Mouse (Mus musculus) megakaryocyte, adult 5-6 weeks (primary cell): ENCODE measurements around the gene Mgat5. TPM values are rescaled to one million over a fixed set of nuclear protein-coding genes. Genes with fewer than 3 reads are reported as not detected.

Source experiments
- ATAC-seq: 2 replicates; pipeline ENCODE4 v1.8.0; 2016; ENCODE audit warnings: mild to moderate bottlenecking, inconsistent platforms; ENCODE audit not compliant: poor library complexity, severe bottlenecking
- total RNA-seq, 2 experiments: library from RNA; stranded (forward) in 1 of 2; stranded (reverse) in 1 of 2; fragments of 153-499, 151-499 nt in 1 of 2; fragments of 221-1000, 200-1000 nt in 1 of 2; gene quantifications; 2 replicates each; pipeline versions ENCODE4 v1.2.3 to v1.2.4; 2015 to 2017

The Mgat5 gene
- total RNA-seq, 2 experiments from 2014 or later: 14.4 to 15.9 TPM

DNA sequence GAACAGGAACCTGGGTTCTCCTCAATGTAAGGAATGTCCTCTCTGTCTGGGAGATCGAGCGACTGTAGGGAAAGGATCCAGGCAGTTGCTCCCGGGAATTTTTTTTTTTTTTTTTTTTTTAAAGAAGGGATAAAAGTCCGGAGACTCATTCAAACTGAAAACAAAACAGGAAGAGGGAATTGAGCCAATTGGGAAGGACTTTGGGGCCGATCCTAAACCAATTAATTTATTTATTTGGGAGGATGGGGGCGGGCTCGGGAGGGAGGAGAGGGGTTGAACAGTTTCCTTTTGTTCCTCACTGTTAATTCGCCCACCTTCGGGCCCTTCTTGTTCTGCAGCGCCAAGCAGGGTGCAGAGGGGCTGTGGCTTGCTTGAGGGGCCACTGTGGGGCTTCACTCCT is 278.1 kb downstream of the Mgat5 start:
- no peak for ATAC-seq

DNA sequence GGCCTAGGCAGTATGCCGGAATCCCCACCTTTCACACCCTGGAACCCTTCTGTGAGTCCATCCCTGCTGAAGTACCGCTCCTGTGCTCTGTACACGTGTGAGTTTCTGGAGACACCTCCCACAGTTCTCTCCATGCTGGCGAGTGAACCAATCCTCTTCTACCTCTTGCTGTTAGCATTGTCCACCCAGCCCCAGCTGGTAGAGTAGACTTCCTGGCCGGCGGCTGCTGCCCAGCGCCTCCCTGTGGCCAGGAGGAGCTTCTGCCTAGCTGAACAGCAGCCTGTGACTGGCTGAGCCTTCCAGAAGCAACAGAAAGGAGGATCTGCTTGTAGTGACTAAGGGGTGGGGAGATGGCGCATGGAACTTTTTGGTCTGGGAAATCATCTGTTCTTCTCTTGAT is 279.4 kb downstream of the Mgat5 start:
- ATAC-seq: no peak

DNA sequence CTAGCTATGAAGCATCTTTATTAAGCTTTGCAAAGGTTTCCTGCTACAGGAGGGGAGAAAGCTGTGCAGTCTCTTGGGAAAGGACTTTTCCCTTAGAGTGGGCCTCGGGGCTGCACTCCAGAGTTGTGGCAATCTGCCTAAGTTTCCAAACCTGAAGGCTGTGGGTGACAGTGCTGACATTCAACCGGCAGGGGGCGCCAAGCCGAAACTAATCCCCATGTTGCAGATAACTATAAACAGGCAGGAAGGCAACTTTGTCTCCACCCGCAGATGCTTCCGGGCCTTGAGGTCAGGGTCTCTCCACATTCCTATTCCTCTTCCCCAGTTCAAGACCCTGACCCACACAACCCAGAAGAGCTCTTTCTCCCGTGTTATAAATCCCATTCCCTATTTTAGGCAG is 280.0 kb downstream of the Mgat5 start:
- ATAC-seq: peak; percentile 51

DNA sequence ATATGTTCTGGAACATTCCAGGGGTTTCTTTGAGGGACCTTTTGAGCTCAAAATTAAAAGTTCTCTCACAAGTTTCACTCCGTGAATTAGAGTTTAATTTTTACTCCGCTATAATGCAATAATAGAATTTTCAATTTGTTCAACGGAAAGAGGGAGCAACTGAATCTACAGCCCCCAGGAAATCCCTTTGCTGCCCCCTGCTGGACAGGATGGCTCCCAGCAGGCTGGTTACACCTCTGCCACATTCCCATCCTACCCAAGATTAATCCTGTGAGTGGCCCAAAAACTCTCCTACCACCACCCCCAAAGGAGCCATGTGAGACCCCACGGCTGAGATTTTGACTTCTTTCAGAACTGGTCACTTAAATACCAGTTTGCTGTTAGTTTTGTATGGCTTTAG is 282.3 kb downstream of the Mgat5 start:
- ATAC-seq: peak; percentile 40; the same call in 1 of the 2 replicates

DNA sequence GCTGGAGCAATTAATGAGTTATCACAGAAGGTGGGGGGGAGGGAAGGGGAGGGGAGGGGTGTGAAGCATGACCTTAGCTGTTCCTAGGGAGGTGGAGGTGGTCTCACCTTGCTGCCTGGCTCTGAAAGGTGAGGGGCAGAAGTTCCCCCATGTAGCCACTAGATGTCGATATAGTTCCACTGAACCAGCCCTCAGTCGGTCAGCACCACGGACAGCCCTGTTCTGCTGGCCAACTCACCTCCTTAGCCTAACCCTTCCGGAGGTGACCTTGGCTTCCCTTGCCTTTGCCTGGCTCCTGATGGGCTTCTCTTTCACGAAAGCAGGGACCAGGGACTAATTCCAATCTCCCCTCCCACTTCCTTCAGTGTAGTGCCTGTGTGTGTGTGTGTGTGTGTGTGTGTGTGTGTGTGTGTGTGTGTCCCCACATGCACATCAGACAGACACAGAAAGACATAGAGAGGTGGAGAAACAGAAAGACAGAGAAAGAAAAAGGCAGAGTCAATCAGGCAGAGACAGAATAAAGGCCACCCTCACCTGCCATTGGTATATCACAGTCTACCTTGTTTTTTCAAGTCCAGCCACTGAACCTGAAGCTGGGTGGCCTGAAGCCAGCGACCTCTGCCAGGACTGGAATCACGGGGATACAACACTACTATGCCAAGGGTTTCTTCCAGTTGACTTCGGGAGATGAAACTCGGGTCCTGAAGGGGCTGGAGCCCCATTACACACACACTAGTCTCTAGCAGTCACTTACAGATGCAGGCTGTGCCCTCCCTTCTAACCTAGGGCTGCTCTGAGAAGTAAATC is 292.1 kb downstream of the Mgat5 start:
- ATAC-seq: peak; percentile 89

DNA sequence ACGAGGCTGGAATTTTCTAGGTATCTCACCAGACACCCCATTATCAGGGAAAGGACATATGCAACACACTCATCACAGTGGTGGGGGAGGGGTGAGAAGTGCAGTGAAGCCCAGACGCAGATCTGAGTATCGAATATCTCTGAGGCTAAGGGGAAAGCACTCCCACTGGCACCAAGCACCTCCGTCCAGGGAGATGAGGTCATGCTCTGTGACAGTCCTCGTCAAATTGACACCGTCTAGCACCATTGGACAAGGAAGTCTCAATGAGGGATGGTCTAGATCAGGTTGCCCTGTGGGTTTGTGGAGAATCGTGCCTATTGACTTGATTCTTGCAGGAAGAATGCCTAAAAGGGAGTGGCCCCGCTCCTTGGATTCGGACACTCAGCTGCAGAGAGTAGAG is 293.9 kb downstream of the Mgat5 start:
- no peak for ATAC-seq

DNA sequence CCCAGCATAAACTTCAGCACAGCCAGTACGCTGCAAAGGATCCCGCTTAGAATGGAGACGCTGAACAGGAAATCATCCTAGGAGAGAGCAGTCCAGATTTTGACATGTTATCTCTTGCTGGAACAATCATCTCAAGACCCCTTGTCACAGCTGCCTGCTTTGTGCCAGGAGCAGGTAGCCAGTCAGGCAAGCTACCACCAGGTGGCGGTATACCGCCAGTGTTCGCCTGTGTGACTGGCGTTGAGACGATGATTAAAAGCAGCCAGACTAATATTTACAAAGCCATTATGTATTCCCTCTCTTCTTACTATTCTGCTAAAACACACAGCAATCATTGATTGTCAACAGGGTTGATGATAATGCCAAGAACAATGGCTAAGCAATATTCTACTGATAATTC is 295.4 kb downstream of the Mgat5 start:
- ATAC-seq: peak; percentile 70

DNA sequence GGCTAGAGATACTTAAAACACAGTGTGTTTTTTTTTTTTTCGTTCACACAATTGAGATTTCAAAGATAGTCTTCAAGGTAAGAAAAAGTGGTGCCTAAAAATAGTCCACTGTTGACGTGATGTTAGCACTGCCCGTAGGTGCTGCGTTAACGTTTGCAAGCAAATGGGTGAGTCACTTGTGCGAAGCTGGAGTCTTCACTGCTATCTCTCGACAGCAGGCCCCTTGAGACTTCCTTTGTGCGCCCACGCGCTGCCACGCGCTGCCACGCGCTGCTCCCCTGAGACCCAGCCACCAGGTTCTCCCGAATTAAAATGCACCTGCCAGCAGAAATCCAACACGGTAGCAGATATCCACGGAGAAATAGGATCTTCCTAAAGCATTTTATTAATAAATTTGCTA is 295.9 kb downstream of the Mgat5 start:
- ATAC-seq: no peak

DNA sequence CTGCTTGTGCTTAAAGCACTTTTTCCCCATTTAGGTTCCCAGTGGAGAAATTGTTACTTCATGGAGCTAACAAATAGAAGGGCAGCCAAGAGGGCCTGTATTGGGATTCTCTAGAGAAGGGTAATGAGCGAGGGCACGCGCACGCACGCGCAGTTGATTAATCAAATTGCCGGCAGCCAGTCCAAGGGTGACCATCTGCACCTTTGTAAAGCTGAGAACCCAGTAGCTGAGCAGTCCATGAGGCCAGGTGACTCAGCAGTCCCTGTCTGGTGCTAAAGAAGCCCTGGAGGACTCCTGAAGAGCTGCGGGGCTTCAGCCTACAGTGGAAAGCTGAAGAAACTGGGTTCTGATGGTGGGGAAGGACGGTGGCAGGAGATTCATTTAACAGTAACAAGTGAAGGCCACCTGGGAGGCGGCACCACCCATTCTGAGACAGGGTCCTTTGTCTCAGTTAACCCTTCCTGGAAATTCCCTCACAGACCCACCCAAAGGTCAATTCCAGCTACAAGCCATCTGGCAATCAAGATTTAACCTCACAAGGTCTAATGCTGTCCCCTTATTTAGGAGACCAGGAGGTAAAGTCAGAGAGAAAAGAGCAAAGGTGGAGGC is 302.3 kb downstream of the Mgat5 start:
- ATAC-seq: no peak

DNA sequence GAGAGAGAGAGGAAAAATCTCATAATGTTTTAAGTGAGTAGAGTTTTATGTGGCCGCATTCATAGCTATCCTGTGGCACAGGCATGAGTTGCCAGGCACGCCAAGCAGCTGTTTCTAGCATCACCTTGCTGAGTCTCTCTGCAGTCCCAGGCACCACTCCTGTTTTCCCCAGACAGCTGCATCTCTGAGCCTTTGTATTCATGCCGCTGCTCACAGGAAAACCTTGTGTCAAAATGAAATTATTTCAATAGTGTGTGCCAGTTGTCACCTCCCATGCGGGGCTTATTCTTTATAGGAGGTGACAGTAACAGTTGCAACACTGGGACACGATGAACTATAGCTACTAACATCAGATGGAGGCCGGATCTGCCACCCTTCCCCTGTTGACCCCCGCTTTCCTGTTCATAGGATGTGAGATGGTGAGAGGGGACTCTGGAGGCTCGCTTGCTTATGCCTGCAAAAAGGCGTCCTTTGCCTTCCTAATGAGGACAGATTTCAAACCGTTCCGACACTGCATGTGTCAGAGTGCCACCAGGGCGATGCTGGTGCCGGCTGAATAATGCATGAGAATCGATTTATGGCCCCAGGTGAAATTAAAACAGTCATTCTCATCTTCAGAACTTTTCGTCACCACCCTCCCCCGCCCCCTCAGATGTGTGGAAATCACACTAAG is 303.4 kb downstream of the Mgat5 start:
- ATAC-seq: no peak

DNA sequence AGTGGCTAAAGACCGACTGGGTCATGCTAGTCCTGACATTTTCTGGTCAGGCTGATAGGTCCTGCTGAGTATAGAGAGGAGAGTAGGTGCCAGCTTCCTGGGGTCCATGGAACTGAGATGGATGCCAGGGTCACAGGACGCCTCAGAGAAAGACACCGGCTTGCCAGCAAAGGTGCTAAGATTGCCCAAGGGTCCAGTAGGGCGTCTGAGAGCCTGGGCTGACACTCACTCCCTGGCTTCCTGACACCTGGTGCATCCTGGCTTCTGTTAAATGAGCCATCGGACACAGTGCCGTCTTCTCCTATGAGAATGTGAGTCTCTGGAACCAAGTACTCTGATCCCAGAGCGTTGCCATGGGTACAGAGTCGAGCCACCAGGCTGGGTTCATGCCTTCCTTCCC is 304.1 kb downstream of the Mgat5 start:
- ATAC-seq: no peak

DNA sequence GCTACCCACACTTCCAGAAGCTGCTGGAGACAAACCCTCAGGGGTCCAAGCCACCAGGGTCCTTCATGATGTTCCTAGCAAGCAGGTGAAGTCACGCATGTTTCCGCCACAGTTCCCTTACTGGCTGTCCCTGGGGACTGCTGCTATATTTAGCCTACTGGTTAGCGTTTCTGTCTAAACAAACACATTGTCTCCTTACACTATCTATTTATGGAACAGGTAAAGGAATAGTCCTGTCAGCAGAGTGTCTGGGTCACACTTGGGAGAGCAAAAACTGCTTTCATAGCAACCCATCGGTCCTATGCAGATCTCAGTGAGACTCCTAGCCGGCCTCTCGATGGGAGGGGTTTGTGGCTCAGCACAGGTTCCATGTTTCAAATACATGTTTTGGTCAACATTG is 306.5 kb downstream of the Mgat5 start:
- no peak for ATAC-seq

DNA sequence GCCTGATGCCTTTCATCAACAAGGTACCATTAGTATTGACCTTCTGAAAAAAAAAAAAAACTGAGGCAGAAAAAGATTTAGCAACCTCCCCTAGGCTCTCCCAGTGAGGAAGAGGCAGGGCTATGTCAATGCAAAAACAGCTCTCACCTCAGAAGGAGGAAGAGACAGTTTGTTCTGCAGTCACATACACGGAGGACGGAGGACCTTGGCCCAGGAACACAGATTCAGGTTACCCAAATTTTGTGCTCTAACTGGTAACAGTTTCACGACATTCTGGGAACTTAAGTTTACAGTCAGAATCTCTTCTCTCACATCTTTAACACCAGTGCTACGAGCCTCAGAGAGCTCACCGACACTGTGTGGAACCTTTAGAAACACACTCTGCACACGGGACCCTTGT is 307.9 kb downstream of the Mgat5 start:
- peak; percentile 43; the same call in 1 of the 2 replicates for ATAC-seq

DNA sequence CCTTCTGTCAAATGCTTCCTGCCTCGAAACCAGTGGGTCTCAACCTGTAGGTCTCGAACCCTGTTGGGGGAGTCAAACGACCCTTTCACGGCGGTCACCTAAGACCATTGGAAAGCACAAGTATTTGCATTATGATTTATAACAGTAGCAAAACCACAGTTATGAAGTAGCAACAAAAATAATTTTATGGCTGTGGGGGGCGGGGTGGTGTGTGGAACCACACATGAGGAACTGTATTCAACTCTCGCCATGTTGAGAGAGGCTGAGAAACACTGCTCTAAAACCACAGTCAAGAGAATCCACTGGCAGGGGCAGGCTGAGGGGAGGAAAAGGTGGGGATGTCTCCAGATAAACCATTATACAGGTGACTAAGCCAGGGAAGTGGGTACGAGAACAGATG is 308.3 kb downstream of the Mgat5 start:
- ATAC-seq: peak; percentile 43

DNA sequence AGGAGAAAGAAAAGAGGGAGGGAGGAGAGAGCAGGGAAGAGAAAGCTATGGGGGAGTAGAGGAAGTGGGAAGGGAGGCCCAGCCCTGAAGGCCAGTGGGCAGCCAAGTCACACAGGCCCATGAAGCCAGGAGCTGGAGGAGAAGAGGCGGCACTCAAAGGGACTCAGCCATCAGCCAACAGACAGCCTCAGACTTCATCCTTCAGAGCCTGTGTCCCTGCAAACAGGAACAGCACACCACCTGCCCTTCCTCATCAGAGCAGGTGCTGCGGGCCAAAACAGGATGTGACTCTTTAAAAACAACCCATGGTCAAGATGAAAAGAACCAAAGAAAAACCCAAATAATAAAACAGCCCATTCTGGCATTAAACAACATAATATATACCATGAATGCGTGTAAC is 308.8 kb downstream of the Mgat5 start:
- no peak; the same call in 1 of the 2 replicates for ATAC-seq

DNA sequence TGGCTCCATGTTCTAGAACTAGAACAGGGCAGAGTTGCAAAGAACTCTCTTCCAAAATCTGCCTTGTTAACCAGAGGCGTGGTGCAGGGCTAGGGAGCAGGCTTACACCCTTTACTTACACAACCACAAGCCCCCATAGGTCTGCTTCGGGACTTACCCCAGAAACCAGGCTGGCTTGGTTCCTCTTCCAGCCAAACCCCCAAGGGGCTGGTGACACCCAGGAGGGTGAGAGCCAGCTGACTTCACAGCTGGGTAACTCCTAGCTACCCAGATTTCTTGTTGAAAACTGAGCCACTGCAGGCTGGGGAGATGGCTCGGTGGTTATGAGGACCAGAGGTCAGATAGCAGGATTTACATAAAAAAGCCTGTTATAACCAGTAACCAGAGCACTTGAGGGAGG is 309.7 kb downstream of the Mgat5 start:
- ATAC-seq: peak; percentile 31; the same call in 1 of the 2 replicates

DNA sequence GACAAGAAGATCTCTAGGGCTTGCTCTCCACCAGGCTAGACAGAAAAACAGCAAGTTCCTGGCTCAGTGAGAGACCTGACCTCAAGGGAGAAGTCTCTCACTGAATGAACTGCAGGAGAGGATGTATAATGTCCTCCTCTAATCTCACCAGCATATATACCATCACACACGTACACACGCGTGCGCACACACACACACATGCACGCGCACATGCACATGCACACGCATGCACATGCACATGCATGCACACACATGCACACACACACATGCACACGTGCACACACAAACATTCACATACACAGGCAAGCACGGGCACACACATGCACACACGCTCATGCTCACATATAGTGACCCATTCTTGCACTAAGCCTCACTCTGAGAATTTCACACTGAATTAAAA is 310.1 kb downstream of the Mgat5 start:
- no peak for ATAC-seq

DNA sequence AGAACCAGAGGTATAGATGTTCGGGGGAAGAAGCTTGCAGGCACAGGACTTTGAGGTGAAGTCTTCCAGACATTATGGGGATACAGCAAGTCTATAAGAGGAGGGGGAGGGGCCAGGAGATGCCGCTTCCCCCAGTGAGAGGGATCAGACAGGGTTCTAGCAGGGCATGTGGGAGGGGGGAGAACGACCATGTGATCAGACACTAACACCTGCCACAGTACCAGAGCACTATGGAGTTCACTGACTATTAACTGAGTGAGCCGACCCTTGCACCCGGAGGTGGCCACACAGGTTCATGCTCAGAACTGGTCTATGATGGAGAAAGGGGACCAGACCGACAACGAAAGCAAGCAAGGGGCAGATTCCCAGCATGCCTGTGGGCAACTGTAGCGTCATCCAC is 318.5 kb downstream of the Mgat5 start:
- ATAC-seq: no peak

DNA sequence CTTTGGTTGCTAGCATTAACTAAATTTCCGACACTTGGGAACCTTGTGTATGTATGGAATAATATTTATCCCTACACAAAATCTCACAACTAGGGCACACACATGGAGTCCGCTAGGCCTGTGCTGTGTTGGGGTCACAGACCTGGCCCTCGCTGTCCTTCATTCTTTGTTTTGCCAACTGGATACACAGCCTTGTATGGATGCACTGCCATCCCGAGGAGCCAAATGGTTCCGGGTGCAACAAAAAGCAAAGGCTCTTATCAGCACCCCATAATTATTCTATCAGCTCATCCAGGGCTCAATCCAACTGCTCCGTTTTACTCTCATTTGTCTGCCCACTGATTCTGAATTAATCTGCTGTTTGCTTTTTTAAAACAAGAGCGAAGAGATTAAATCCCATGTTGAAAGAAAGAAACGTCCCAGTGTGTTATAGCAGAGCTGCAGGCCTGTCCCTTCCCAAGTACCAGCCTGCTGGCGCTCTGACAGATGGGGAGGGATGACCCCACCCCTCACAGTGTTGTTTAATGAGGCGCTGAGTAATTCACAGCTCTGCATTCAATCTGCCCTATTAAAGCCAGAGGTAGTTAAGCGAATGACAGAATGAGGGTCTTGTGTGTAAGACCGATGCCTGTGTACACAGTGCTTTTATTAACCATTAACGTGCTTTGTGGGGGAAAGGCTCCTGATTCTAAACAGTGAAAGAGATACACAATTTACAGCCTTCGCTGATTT is 326.2 kb downstream of the Mgat5 start:
- no peak for ATAC-seq

DNA sequence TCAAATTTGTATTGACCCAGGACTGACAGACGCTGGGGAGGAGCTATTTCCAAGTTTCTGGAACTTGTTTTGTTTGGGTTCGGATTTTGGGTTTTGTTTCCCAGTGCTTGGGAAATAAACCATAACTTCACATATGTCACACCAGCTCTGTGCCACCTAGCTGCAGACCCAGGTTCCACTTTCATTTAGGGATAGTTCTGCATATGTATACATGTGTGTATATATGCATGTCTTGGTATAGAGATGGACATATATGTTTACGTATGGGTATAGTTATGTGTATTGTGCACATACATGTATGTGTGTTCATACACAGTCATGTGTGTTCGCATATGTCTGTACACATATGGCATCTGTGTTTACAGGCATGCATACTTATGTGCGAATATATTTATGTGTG is 326.9 kb downstream of the Mgat5 start:
- no peak for ATAC-seq

DNA sequence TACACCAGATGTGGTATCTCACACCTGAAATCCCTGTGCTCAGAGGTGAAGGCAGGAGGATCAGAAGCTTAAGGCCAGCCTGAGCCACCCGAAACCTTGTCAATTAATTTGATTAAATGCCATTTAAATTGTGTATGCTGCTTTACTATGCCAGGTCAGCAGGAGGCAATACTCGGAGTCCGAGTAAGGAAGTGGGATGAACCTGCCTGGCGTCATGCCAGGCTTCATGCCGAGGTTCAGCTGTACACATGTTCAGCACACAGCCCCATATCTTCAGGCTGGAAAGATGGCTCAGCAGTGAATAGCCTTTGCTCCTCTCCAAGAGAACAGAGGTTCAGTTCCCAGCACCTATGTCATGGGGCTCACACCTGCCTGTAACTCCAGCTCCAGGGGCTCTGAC is 331.6 kb downstream of the Mgat5 start:
- ATAC-seq: no peak
